Mouse (Mus musculus) midbrain, postnatal 0 days (tissue): ENCODE data around the gene Zmym4. TPM values are rescaled to one million over a fixed set of nuclear protein-coding genes. Genes with fewer than 3 reads are reported as not detected.
"Not testable (repeated sequence)": the region's sequence is repeated elsewhere in the genome, so short reads cannot be mapped to it uniquely, and the experiment has no call there.

Experiments
- ATAC-seq: fragments of 200-750 bp; cut with Nextera tagmentation; 2 replicates; pipeline ENCODE4 v1.8.0; 2017; ENCODE audit warnings: moderate number of reproducible peaks, mild to moderate bottlenecking, moderate TSS enrichment, moderate library complexity; ENCODE audit not compliant: low FRiP score
- DNase-seq: peaks from one replicate; pipeline ENCODE4 v3.0.0-alpha.2; 2015; ENCODE audit warnings: low spot score
- H3K27ac ChIP-seq: fragments of 300-500 bp; sonication (generic); 2 replicates; pipeline ENCODE4 v1.5.1; 2014; ENCODE audit warnings: low read depth, mild to moderate bottlenecking, low read length, mixed read lengths
- H3K27me3 ChIP-seq: fragments of 300-500 bp; sonication (generic); 2 replicates; pipeline ENCODE4 v1.6.1; 2014; ENCODE audit warnings: low read length, control low read depth, mixed read lengths; ENCODE audit not compliant: insufficient read depth
- H3K36me3 ChIP-seq: fragments of 300-500 bp; sonication (generic); 2 replicates; pipeline ENCODE4 v1.6.1; 2014; ENCODE audit warnings: low read length, control low read depth, mixed read lengths; ENCODE audit not compliant: insufficient read depth
- H3K4me1 ChIP-seq: fragments of 300-500 bp; sonication (generic); 2 replicates; pipeline ENCODE4 v1.6.1; 2014; ENCODE audit warnings: mild to moderate bottlenecking, control low read depth, antibody characterized with exemption, low read length, mixed read lengths; ENCODE audit not compliant: insufficient read depth
- H3K4me2 ChIP-seq: fragments of 300-500 bp; sonication (generic); 2 replicates; pipeline ENCODE4 v1.6.1; 2014; ENCODE audit warnings: low read depth, mild to moderate bottlenecking, low read length, mixed read lengths; ENCODE audit not compliant: poor library complexity, severe bottlenecking
- H3K4me3 ChIP-seq: fragments of 300-500 bp; sonication (generic); 2 replicates; pipeline ENCODE4 v1.5.1; 2014; ENCODE audit warnings: low read depth, mild to moderate bottlenecking, low read length, moderate library complexity
- H3K9ac ChIP-seq: fragments of 300-500 bp; sonication (generic); replicated peaks from 2 replicates; pipeline ENCODE4 v1.6.1; 2014; ENCODE audit warnings: mild to moderate bottlenecking, low read length, moderate library complexity, mixed read lengths; ENCODE audit not compliant: poor library complexity, severe bottlenecking
- H3K9me3 ChIP-seq: fragments of 300-500 bp; sonication (generic); 2 replicates; pipeline ENCODE4 v1.6.1; 2016; ENCODE audit warnings: low read length, control low read depth
- CTCF ChIP-seq: IDR thresholded peaks from 2 replicates; pipeline ENCODE4 v1.5.1; 2016; ENCODE audit warnings: antibody characterized with exemption, mild to moderate bottlenecking
- WGBS: fragments of 180-500 bp; shearing (Covaris S2); extraction: QIAGEN DNeasy Blood & Tissue Kit; methylation state at CpG from one replicate; pipeline ENCODE4 v1.1.7; 2014; 5-methylcytosine and 5-hydroxymethylcytosine counted together
- polyA plus RNA-seq: library from polyadenylated mRNA; unstranded; fragments of >200 nt; fragmentation: Nextera tagmentation; extraction: Ambion mirVana; gene quantifications from 2 replicates; pipeline ENCODE4 v1.2.1, GENCODE M21; 2015
- total RNA-seq: library from RNA; depleted of rRNA; stranded (reverse); fragments of >200 nt; gene quantifications from 2 replicates; pipeline ENCODE4 v1.2.3, GENCODE M21; 2014

Gene Zmym4
- total and polyA plus RNA-seq, 2 experiments from 2014 or later: 22.3 to 56.0 TPM

DNA sequence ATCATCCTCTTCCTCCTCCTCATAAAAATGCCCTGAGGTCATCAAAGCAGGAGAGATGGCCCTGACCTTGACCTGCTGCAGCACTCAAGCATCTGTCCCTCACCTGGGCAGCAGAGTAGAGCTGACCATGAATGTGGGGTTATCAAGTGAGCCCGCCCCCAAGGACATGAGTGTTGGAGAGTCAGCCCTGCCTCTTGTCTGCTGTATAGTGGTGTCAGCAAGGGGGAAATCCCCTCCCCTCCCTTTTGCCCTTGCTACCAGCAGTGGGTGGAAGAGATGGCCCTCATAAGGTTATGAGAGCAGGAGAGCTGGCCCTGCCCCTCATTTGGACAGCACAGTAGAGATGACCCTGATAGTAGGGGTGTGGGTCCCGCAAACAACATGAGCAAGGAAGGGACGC, 10.5 kb downstream of the Zmym4 start:
- Histone ChIP-seq H3K27ac (no peak overlapping the region), H3K4me2 (no peak overlapping the region), H3K27me3 (no peaks in the 10 kb centered on the region), H3K9me3 (no peaks in the 10 kb centered on the region), H3K4me3 (no peak overlapping the region), H3K4me1 (no peaks in the 10 kb centered on the region), H3K9ac (no peak overlapping the region), H3K36me3 (no peaks in the 10 kb centered on the region; the same call in 1 of the 2 replicates)
- ATAC-seq (no peak), DNase-seq (no peak)
- WGBS: 95% methylated on average over 3 of the region's 3 CpGs
- no peak for TF ChIP-seq CTCF

DNA sequence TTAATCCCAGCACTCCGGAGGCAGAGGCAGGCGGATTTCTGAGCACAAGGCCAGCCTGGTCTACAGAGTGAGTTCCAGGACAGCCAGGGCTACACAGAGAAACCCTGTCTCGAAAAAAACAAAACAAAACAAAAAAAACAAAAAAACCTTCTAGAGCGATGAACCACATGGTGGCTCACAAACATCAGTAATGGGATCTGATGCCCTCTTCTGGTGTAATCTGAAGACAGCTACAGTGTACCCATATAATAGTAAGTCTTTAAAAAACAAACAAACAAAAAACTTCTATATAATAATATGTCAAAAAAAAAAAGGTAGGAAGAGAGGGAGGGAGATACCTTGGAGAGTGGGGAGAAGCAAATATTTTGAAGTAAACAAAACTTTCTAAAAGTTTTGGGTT, 17.1 kb downstream of the Zmym4 start:
- ATAC-seq, DNase-seq: not testable (repeated sequence)

DNA sequence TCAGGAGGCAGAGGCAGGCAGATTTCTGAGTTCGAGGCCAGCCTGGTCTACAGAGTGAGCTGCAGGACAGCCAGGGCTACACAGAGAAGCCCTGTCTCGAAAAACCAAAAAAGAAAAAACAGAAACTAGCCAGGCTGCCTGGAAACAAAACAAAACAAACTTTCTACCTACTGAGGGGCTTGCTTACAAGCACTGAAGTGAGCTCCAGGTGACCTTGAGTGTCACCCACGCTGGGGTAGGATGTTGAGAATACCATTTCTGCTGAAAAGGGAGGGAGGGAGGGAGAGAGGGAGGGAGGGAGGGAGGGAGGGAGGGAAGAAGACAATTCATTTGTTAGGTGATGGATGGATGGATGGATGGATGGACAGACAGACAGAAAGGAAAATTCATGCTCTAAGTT, 24.5 kb downstream of the Zmym4 start:
- no peak overlapping the region for H3K9ac ChIP-seq
- ATAC-seq (no peak), DNase-seq (no peak)
- no peak overlapping the region for H3K27ac ChIP-seq
- H3K36me3 ChIP-seq: no peaks in the 10 kb centered on the region
- no peak for TF ChIP-seq CTCF
- 93% methylated on average over 3 of the region's 3 CpGs for WGBS
- no peaks in the 10 kb centered on the region for H3K27me3 ChIP-seq
- H3K9me3 ChIP-seq: no peaks in the 10 kb centered on the region
- H3K4me2 ChIP-seq: no peak overlapping the region
- no peaks in the 10 kb centered on the region for H3K4me1 ChIP-seq
- no peak overlapping the region for H3K4me3 ChIP-seq

More for the DNA sequence above, 17.1 kb downstream of the Zmym4 start:
- not testable (repeated sequence) for H3K4me3 ChIP-seq, H3K36me3 ChIP-seq, H3K4me1 ChIP-seq, H3K27me3 ChIP-seq, H3K9ac ChIP-seq, H3K4me2 ChIP-seq, H3K27ac ChIP-seq, H3K9me3 ChIP-seq
- 89% methylated on average over 4 of the region's 4 CpGs for WGBS
- TF ChIP-seq CTCF: peak; percentile 29; the same call in 1 of the 2 replicates

DNA sequence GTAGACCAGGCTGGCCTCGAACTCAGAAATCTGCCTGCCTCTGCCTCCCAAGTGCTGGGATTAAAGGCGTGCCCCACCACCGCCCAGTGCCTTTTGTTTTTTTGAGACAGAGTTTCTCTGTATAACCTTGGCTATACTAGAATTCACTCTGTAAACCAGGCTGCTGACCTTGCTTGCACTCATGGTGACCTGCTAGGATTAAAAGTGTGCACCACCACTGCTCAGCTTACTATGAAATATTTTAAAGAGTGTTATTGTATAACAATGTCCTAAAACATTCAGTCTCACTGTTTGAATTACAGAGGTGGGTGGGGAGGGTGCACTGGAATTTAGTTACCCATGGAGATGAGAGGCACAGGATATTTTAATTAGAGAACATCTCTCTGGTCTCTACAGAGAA, 25.1 kb downstream of the Zmym4 start:
- Histone ChIP-seq H3K27me3 (no peaks in the 10 kb centered on the region), H3K4me3 (no peak overlapping the region), H3K36me3 (no peaks in the 10 kb centered on the region), H3K4me2 (no peak overlapping the region), H3K9me3 (no peaks in the 10 kb centered on the region), H3K4me1 (no peaks in the 10 kb centered on the region), H3K9ac (no peak overlapping the region), H3K27ac (no peak overlapping the region)
- TF ChIP-seq CTCF: no peak
- DNase-seq (no peak), ATAC-seq (no peak)
- WGBS: 96% methylated on average over 3 of the region's 3 CpGs

DNA sequence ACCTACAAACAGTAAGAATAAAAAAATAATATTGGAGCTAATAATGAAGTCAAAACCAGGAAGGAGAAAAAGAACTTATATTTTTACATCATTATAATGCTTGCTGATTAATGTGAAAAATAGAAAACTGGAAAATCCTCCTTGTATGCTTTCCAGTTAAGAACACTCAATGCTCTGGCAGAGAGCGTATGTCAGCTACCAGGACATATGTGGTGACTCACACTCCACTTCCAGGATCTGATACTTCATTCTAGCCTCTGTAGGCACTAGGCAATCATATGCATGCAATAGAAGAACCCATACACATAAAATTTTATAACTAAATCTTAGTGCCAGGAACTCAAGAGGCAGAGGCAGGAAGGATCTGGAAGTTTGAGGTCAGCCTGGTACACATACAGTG, 40.2 kb downstream of the Zmym4 start:
- no peak overlapping the region for H3K9ac ChIP-seq
- H3K4me3 ChIP-seq: no peak overlapping the region
- no peak overlapping the region for H3K27ac ChIP-seq
- H3K27me3 ChIP-seq: no peaks in the 10 kb centered on the region
- H3K36me3 ChIP-seq: peaks cover 3% of the 10 kb centered on the region; the same call in 1 of the 2 replicates
- no peak for ATAC-seq
- DNase-seq: no peak
- WGBS: 94% methylated on average over 1 of the region's 1 CpGs
- no peak overlapping the region for H3K4me2 ChIP-seq
- no peak for TF ChIP-seq CTCF
- H3K4me1 ChIP-seq: no peaks in the 10 kb centered on the region
- H3K9me3 ChIP-seq: no peaks in the 10 kb centered on the region

DNA sequence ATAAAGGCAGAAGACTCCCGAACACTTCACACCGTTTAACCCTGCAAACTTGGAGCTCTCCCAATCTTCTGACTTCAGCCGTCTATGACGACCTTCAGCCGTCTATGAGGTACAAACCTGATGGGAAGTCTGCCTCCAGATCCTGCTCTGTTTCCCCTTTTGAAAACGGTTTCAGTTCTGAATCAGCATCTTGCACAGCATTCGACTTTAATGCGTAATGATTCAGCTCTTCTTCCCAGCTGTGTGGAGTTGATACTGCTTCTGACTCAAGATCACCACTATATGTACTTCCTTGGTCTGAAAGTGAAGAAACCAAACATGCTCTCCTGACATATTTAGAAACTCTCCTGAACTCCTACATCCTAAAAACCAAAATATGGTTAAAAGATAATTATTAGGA, 78.1 kb downstream of the Zmym4 start:
- Histone ChIP-seq H3K27ac (no peak overlapping the region), H3K27me3 (no peaks in the 10 kb centered on the region), H3K9me3 (no peaks in the 10 kb centered on the region), H3K4me2 (no peak overlapping the region), H3K4me1 (no peaks in the 10 kb centered on the region), H3K9ac (no peak overlapping the region), H3K4me3 (no peak overlapping the region), H3K36me3 (peaks cover 28% of the 10 kb centered on the region)
- WGBS: 93% methylated on average over 8 of the region's 8 CpGs
- ATAC-seq (no peak), DNase-seq (no peak)
- no peak for TF ChIP-seq CTCF
